Mouse (Mus musculus) thymus, postnatal 36 days (tissue): ENCODE results near the gene Aph1a.
"Not testable (repeated sequence)": the region's sequence is repeated elsewhere in the genome, so short reads cannot be mapped to it uniquely, and the experiment has no call there.

ENCODE experiments used
- DNase-seq, 2 experiments: peaks; one replicate each; pipeline ENCODE4 v3.0.0; 2022; ENCODE audit warnings: mixed read lengths in 2 of 2

The Aph1a gene

GRCm38 (mm10) chr3:95893606-95894316, at the start of gene Aph1a:
Aph1a (plus strand) TSS chr3:95893969.
- DNase-seq = peak; percentile 93 to 97

GRCm38 (mm10) chr3:95850611-95851010, 43.2 kb upstream of the Aph1a start:
- DNase-seq = no peak

GRCm38 (mm10) chr3:95851317-95851716, 42.5 kb upstream of the Aph1a start:
- no peak for DNase-seq

GRCm38 (mm10) chr3:95855502-95856089, 38.2 kb upstream of the Aph1a start, which contains the start of gene Prpf3:
Prpf3 (minus strand) TSS chr3:95855885.
- peak; percentile 93 for DNase-seq

- DNase-seq = no peak
These were observed 37.7 kb upstream of the Aph1a start for GRCm38 (mm10) chr3:95856115-95856514.

- DNase-seq = not testable (repeated sequence)
These were observed 36.7 kb upstream of the Aph1a start for GRCm38 (mm10) chr3:95857050-95857449.

GRCm38 (mm10) chr3:95858278-95858677, 35.5 kb upstream of the Aph1a start:
- DNase-seq = not testable (repeated sequence)

- no peak for DNase-seq
These were observed 33.4 kb upstream of the Aph1a start for GRCm38 (mm10) chr3:95860323-95860722.

GRCm38 (mm10) chr3:95861216-95861615, 32.6 kb upstream of the Aph1a start:
- peak; percentile 18 to 29 for DNase-seq

GRCm38 (mm10) chr3:95861796-95862195, 32.0 kb upstream of the Aph1a start:
- DNase-seq = peak; percentile 41 to 52

- DNase-seq = no peak
These were observed 30.2 kb upstream of the Aph1a start for GRCm38 (mm10) chr3:95863578-95863977.

- DNase-seq = no peak
These were observed 28.7 kb upstream of the Aph1a start for GRCm38 (mm10) chr3:95865050-95865449.

- DNase-seq = no peak
These were observed 28.2 kb upstream of the Aph1a start for GRCm38 (mm10) chr3:95865571-95865970.

- DNase-seq = no peak
These were observed 27.7 kb upstream of the Aph1a start for GRCm38 (mm10) chr3:95866071-95866470.

GRCm38 (mm10) chr3:95867408-95867807, 26.4 kb upstream of the Aph1a start:
- no peak for DNase-seq

- DNase-seq = no peak
These were observed 22.8 kb upstream of the Aph1a start for GRCm38 (mm10) chr3:95870976-95871375.

- DNase-seq = peak; percentile 80 to 85
These were observed 22.3 kb upstream of the Aph1a start, which contains the start of gene Mrps21 for GRCm38 (mm10) chr3:95871392-95871867. Mrps21 (minus strand) TSS chr3:95871519.

- no peak for DNase-seq
These were observed 21.7 kb upstream of the Aph1a start for GRCm38 (mm10) chr3:95872048-95872447.

GRCm38 (mm10) chr3:95879063-95879462, 14.7 kb upstream of the Aph1a start:
- no peak for DNase-seq

GRCm38 (mm10) chr3:95881979-95882815, 11.6 kb upstream of the Aph1a start, which contains the start of gene Ciart:
Ciart (minus strand) TSS chr3:95882251.
- DNase-seq = peak; percentile 83 to 91

GRCm38 (mm10) chr3:95882816-95883425, 10.8 kb upstream of the Aph1a start:
- peak; percentile 73 to 75 for DNase-seq

GRCm38 (mm10) chr3:95884400-95884799, 9.4 kb upstream of the Aph1a start:
- DNase-seq = no peak

- DNase-seq = no peak
These were observed 6.2 kb upstream of the Aph1a start for GRCm38 (mm10) chr3:95887596-95887995.
